Mouse (Mus musculus) spleen, adult 2 months (tissue): ENCODE measurements around the gene Podnl1. TPM values are rescaled to one million over a fixed set of nuclear protein-coding genes. Genes with fewer than 3 reads are reported as not detected.

ENCODE experiments used
- DNase-seq, 2 experiments: peaks; one replicate each; pipeline versions ENCODE4 v3.0.0 to v3.0.0-alpha.2; 2012 to 2021; ENCODE audit warnings: low spot score in 2 of 2, low read depth in 1 of 2
- H3K27ac ChIP-seq: fragments of 200-500 bp; 2 replicates; pipeline ENCODE4 v1.5.1; 2012; ENCODE audit warnings: low read length, inconsistent platforms; ENCODE audit not compliant: insufficient read depth
- H3K27me3 ChIP-seq: fragments of 200-500 bp; 2 replicates; pipeline ENCODE4 v1.6.1; 2012; ENCODE audit warnings: mild to moderate bottlenecking, moderate library complexity, low read length, inconsistent platforms; ENCODE audit not compliant: control insufficient read depth, insufficient read depth
- H3K36me3 ChIP-seq: fragments of 200-500 bp; 2 replicates; pipeline ENCODE4 v1.6.1; 2012; ENCODE audit warnings: mild to moderate bottlenecking, low read length, inconsistent platforms; ENCODE audit not compliant: control insufficient read depth, insufficient read depth
- H3K4me1 ChIP-seq: fragments of 200-500 bp; 2 replicates; pipeline ENCODE4 v1.6.1; 2011; ENCODE audit warnings: inconsistent platforms; ENCODE audit not compliant: control insufficient read depth, insufficient read depth, insufficient read length
- H3K4me3 ChIP-seq: fragments of 200-500 bp; 2 replicates; pipeline ENCODE4 v1.5.1; 2011; ENCODE audit warnings: mild to moderate bottlenecking, inconsistent platforms; ENCODE audit not compliant: insufficient read depth, insufficient read length; ENCODE audit errors: extremely low read depth
- CTCF ChIP-seq: fragments of 200-500 bp; IDR thresholded peaks from 2 replicates; pipeline ENCODE4 v1.5.1; 2011; ENCODE audit warnings: mild to moderate bottlenecking, inconsistent platforms; ENCODE audit not compliant: insufficient read depth, insufficient read length, insufficient replicate concordance; ENCODE audit errors: extremely low read depth
- POLR2A ChIP-seq: fragments of 200-500 bp; IDR thresholded peaks from 2 replicates; pipeline ENCODE4 v1.6.1; 2011; ENCODE audit warnings: low read depth, low read length, inconsistent platforms
- WGBS: fragments of 180-500 bp; shearing (Covaris S2); methylation state at CpG from one replicate; pipeline ENCODE4 v1.1.7; 2018; 5-methylcytosine and 5-hydroxymethylcytosine counted together
- polyA plus RNA-seq: library from polyadenylated mRNA; depleted of rRNA; stranded (reverse); fragments of >200 nt; gene quantifications from 2 replicates; pipeline ENCODE4 v1.2.3, GENCODE M21; 2012

The Podnl1 gene
- polyA plus RNA-seq, 1 experiment: 11.1 TPM

GRCm38 (mm10) chr8:84127202-84127901, 1.6 kb downstream of the Podnl1 start:
- no peak for DNase-seq
- 28% methylated on average over 17 of the region's 17 CpGs for WGBS
- no peaks in the 10 kb centered on the region for H3K27me3 ChIP-seq
- peak overlapping the region; percentile 58 for H3K27ac ChIP-seq
- peak overlapping the region; percentile 11; the same call in 1 of the 2 replicates for H3K4me3 ChIP-seq
- no peaks in the 10 kb centered on the region for H3K36me3 ChIP-seq
- H3K4me1 ChIP-seq: peaks cover under 1% of the 10 kb centered on the region; the same call in 1 of the 2 replicates
- TF ChIP-seq CTCF (no peak), POLR2A (no peak)

DNA sequence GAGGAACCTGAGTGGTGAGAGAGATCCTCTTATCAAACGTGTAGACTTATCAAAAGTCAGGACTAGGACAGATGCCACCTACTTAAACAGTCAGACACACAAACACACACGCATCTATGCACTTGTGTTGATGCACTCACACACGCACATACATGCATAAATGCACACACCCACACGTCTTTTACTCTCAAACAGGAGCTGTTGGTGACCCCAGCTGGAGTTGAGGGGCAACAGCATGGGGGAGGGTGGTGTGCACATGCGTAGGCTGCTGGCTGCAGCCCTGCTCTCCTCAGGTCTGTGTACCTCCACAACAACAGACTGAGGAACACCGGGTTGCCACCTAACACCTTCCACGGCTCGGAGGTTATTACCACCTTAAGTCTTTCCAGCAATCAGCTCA, 2.5 kb downstream of the Podnl1 start:
- DNase-seq: no peak
- Histone ChIP-seq H3K27ac (no peak overlapping the region), H3K27me3 (no peaks in the 10 kb centered on the region), H3K4me3 (no peak overlapping the region), H3K4me1 (peaks cover 7% of the 10 kb centered on the region; the same call in 1 of the 2 replicates), H3K36me3 (peaks cover 6% of the 10 kb centered on the region)
- WGBS: 48% methylated on average over 8 of the region's 8 CpGs
- no peak for TF ChIP-seq CTCF
- no peak for TF ChIP-seq POLR2A

GRCm38 (mm10) chr8:84130806-84131205, 5.0 kb downstream of the Podnl1 start:
- DNase-seq: no peak
- H3K4me3 ChIP-seq: no peak overlapping the region
- TF ChIP-seq CTCF (no peak), POLR2A (no peak)
- H3K27me3 ChIP-seq: no peaks in the 10 kb centered on the region
- H3K4me1 ChIP-seq: peaks cover 7% of the 10 kb centered on the region; the same call in 1 of the 2 replicates
- WGBS: 92% methylated on average over 30 of the region's 30 CpGs
- H3K27ac ChIP-seq: no peak overlapping the region
- peaks cover 22% of the 10 kb centered on the region for H3K36me3 ChIP-seq

- H3K4me3 ChIP-seq: no peak overlapping the region
- H3K4me1 ChIP-seq: peaks cover 7% of the 10 kb centered on the region; the same call in 1 of the 2 replicates
- 34% methylated on average over 8 of the region's 8 CpGs for WGBS
- peak overlapping the region; percentile 43 for H3K27ac ChIP-seq
- H3K27me3 ChIP-seq: no peaks in the 10 kb centered on the region
- H3K36me3 ChIP-seq: peaks cover 29% of the 10 kb centered on the region
- no peak for TF ChIP-seq CTCF
- no peak for TF ChIP-seq POLR2A
- DNase-seq: no peak
Observed at GRCm38 (mm10) chr8:84132225-84132624, 6.4 kb downstream of the Podnl1 start.

DNA sequence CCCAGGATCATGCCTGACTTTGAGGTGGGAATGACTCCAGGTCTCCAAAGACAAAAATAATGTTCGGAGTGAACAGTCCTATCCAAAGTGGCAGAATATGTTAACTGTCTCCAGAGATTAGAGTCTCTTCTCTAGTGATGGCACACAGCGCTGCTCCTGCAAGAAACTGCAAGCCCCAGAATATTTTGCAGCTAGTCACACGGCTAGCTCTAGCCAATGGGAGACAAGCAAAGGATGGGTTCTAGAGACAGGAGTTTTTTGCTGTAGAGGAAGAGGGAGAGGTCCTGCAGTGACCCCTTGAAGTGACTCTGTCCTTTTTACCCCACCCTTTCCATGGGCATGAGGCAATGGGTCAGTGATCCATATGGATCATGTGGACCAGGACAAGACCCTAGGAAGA, 12.1 kb downstream of the Podnl1 start:
- Histone ChIP-seq H3K4me3 (no peak overlapping the region), H3K27me3 (no peaks in the 10 kb centered on the region), H3K27ac (no peak overlapping the region), H3K4me1 (0 out of 2 replicates have a peak, but pooled peaks cover 2% of the 10 kb centered on the region), H3K36me3 (peaks cover 69% of the 10 kb centered on the region)
- DNase-seq: no peak
- WGBS: 93% methylated on average over 3 of the region's 3 CpGs
- no peak for TF ChIP-seq CTCF
- TF ChIP-seq POLR2A: no peak

GRCm38 (mm10) chr8:84140838-84141237, 15.0 kb downstream of the Podnl1 start:
- 82% methylated on average over 4 of the region's 4 CpGs for WGBS
- TF ChIP-seq POLR2A (no peak), CTCF (no peak)

DNA sequence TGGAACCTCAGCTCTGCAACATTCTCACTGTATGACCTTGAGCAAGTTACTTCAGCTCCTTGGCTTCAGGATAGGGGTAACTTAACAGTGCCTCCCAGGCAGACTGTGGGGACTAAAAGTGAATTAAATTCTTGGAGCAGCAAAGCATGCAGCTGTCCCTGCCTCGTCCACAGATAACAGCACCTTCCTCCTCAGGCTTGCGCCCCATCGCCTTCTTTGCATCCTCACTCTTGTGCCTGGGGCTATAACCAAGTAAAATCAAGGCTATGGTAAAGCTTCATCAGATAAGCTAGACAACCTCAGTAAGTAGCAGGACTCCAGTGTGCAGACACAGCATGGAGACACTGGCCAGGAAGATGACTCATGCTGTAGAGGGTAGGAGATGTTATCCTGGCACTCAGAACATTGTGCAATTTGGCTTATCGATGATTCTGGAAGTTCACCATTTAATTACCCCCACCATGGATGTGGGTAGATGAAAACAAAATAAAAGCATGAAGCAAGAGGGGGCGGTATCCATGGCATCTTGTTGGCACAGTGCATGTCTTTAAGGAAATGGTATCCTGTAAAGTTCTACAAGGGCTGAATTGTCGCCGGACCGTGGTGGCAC, 19.0 kb downstream of the Podnl1 start:
- Histone ChIP-seq H3K4me3 (no peak overlapping the region), H3K4me1 (peaks cover 2% of the 10 kb centered on the region; the same call in 1 of the 2 replicates), H3K27ac (no peak overlapping the region), H3K27me3 (no peaks in the 10 kb centered on the region), H3K36me3 (peaks cover 35% of the 10 kb centered on the region)
- TF ChIP-seq POLR2A (no peak), CTCF (no peak)
- 90% methylated on average over 8 of the region's 8 CpGs for WGBS
- DNase-seq: no peak

More at GRCm38 (mm10) chr8:84140838-84141237, 15.0 kb downstream of the Podnl1 start:
- Histone ChIP-seq H3K36me3 (peaks cover 60% of the 10 kb centered on the region), H3K4me3 (no peak overlapping the region), H3K27ac (no peak overlapping the region), H3K27me3 (no peaks in the 10 kb centered on the region), H3K4me1 (no peaks in the 10 kb centered on the region)
- no peak for DNase-seq
